Mouse (Mus musculus): ENCODE data around the gene Nr2e3.

DNA sequence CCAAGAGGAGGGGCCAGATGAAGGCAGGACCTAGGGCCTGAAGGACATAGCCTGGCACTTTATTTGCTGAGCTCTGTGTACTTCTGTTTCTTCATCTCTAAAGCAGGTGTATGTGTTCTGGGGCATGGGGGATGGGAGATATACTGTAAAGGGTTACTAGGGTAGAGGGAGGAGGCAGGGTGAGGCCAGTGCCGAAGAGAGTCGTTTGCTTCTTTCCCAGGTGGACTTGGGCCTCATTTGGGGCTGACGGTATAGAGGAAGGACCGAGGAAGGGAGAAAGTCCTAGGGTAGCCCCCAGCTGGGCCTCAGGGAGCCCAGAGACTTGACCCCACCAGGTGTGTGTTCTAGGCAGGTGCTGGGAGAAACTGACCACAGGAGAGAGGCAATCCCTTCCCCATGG, 8.5 kb downstream of the Nr2e3 start:
- no peak for TF ChIP-seq POLR2A (IDR thresholded peaks at IDR 0.05; ENCODE audit: control insufficient read depth, extremely low read depth, insufficient read depth, low read length, poor library complexity)
- no peak for TF ChIP-seq CTCF (IDR thresholded peaks at IDR 0.05; ENCODE audit: borderline replicate concordance, control insufficient read depth, extremely low read depth, insufficient read depth, low read length, poor library complexity)

Measured in thymus, adult 2 months (tissue).